ENCODE assay signal across 10 mouse cellular contexts in genomic region chr16:41835745-41836144, GRCm38 (mm10).
DNase-seq lines count a peak whose midpoint lies in the region; ATAC-seq and TF ChIP-seq lines count a peak whose summit lies in the region.
"Had no signal": no experiment of that assay in that cellular context is flagged by ENCODE, and none has a peak within 500 bp of the region (broad histone marks: within the 10 kb centered on the region; RNA-seq: fewer than 3 reads in every experiment).

No protein-coding gene starts in this region.

- CTCF ChIA-PET in Patski (lab: Charles Lee), result no interaction called here

- H3K9me3 ChIP-seq in hindbrain, embryonic 11.5 days (ENCODE audit: control insufficient read depth, low read length), result no peaks in the 10 kb centered on the region
- H3K9me3 ChIP-seq in hindbrain, embryonic 10.5 days, result no peaks in the 10 kb centered on the region
- no peaks in the 10 kb centered on the region for H3K9me3 ChIP-seq in lung, embryonic 14.5 days (ENCODE audit: low read depth, low read length)
- H3K9me3 ChIP-seq: G1E had no signal

- H3K4me2 ChIP-seq in hindbrain, embryonic 11.5 days (replicated peaks; ENCODE audit: low read depth, low read length), result no peak overlapping the region
- no peak overlapping the region for H3K4me2 ChIP-seq in lung, embryonic 14.5 days

- 67% methylated on average over 6 of the region's 6 CpGs for WGBS in hindbrain, embryonic 11.5 days
- WGBS in hindbrain, embryonic 10.5 days, result 60% methylated on average over 6 of the region's 6 CpGs
- 44% methylated on average over 6 of the region's 6 CpGs for WGBS in lung, embryonic 14.5 days

- ATAC-seq in hindbrain, embryonic 11.5 days (ENCODE audit: low FRiP score), result no peak; the same call in 1 of the 2 replicates
- ATAC-seq in lung, embryonic 14.5 days (ENCODE audit: insufficient read depth), result no peak
- ATAC-seq in Patski, result no peak

- intact Hi-C loops in gastrocnemius, postnatal 36 days (cut with DNase I), result loop anchor here (5.0 to 10.0 kb wide), 2 partner anchors 141 to 578 kb away; no protein-coding TSS in a partner anchor

- in situ Hi-C loops in Patski (cut with MboI; ENCODE audit: low pct_unique_long_range_greater_than_20kb), result loop anchor here (10.0 kb wide), 1 partner anchor 581 kb away; no protein-coding TSS in a partner anchor

- H3K36me3 ChIP-seq in hindbrain, embryonic 11.5 days (ENCODE audit: control insufficient read depth, insufficient read depth, low read length), result no peaks in the 10 kb centered on the region
- no peaks in the 10 kb centered on the region for H3K36me3 ChIP-seq in hindbrain, embryonic 10.5 days
- H3K36me3 ChIP-seq in lung, embryonic 14.5 days (ENCODE audit: insufficient read depth), result no peaks in the 10 kb centered on the region
- H3K36me3 ChIP-seq: G1E had no signal

- no peaks in the 10 kb centered on the region for H3K27me3 ChIP-seq in hindbrain, embryonic 11.5 days (ENCODE audit: control insufficient read depth, insufficient read depth, low read length)
- H3K27me3 ChIP-seq in hindbrain, embryonic 10.5 days (ENCODE audit: insufficient read depth, poor library complexity, severe bottlenecking), result no peaks in the 10 kb centered on the region
- H3K27me3 ChIP-seq in lung, embryonic 14.5 days (ENCODE audit: insufficient read depth, low read length), result no peaks in the 10 kb centered on the region
- no peaks in the 10 kb centered on the region for H3K27me3 ChIP-seq in Patski

- no peak overlapping the region for H3K27ac ChIP-seq in hindbrain, embryonic 11.5 days (ENCODE audit: low read depth, low read length)
- no peak overlapping the region for H3K27ac ChIP-seq in hindbrain, embryonic 10.5 days
- no peak overlapping the region for H3K27ac ChIP-seq in lung, embryonic 14.5 days (ENCODE audit: low read depth)

- POLR2A ChIA-PET in Patski (lab: Charles Lee), result no interaction called here

- no peaks in the 10 kb centered on the region for H3K4me1 ChIP-seq in hindbrain, embryonic 11.5 days (replicated peaks; ENCODE audit: control insufficient read depth, insufficient read depth, low read length)
- H3K4me1 ChIP-seq in hindbrain, embryonic 10.5 days (replicated peaks), result no peaks in the 10 kb centered on the region
- no peaks in the 10 kb centered on the region for H3K4me1 ChIP-seq in lung, embryonic 14.5 days (ENCODE audit: insufficient read depth)

- peak; percentile 78 for TF ChIP-seq CTCF in lung, embryonic 14.5 days (IDR thresholded peaks at IDR 0.05; ENCODE audit: low read depth)
- TF ChIP-seq CTCF in Patski (IDR thresholded peaks at IDR 0.05), result peak; percentile 46

- H3K4me3 ChIP-seq in hindbrain, embryonic 11.5 days (ENCODE audit: low read depth, low read length), result no peak overlapping the region
- no peak overlapping the region for H3K4me3 ChIP-seq in hindbrain, embryonic 10.5 days
- no peak overlapping the region for H3K4me3 ChIP-seq in lung, embryonic 14.5 days (ENCODE audit: low read depth, low read length)

- peak; percentile 49 for DNase-seq in hindbrain, embryonic 11.5 days (ENCODE audit: low spot score)
- no peak for DNase-seq in hindbrain, embryonic 10.5 days (ENCODE audit: low spot score)
- peak; percentile 66 for DNase-seq in lung, embryonic 14.5 days
- DNase-seq in lung, postnatal 4 days, result no peak
- DNase-seq in Patski (ENCODE audit: low read depth, low spot score), result no peak
- DNase-seq in mesoderm, embryonic 11.5 days (ENCODE audit: low read depth, low spot score), result peak; percentile 18
- no peak for DNase-seq in gastrocnemius, postnatal 36 days
- DNase-seq: adrenal gland, postnatal 14 days; cerebellum, postnatal 25 days had no signal

- H3K9ac ChIP-seq in hindbrain, embryonic 11.5 days (ENCODE audit: low read depth, low read length), result no peak overlapping the region
- no peak overlapping the region for H3K9ac ChIP-seq in lung, embryonic 14.5 days

Comparison
In these comparisons a context has a peak if more than half of its experiments do, and no peak if none do; other contexts are left out.
1. DNase-seq: peak in hindbrain, embryonic 11.5 days (single experiment), lung, embryonic 14.5 days (single experiment) and mesoderm, embryonic 11.5 days (single experiment); none in hindbrain, embryonic 10.5 days (single experiment), lung, postnatal 4 days (0 of 2), Patski (single experiment) and gastrocnemius, postnatal 36 days (0 of 2).